Mouse (Mus musculus) adrenal gland, adult 2 months (tissue): ENCODE data around the gene Mcoln1. TPM values are rescaled to one million over a fixed set of nuclear protein-coding genes. Genes with fewer than 3 reads are reported as not detected.

ENCODE experiments used
- DNase-seq: peaks from one replicate; pipeline ENCODE4 v3.0.0; 2021
- polyA plus RNA-seq: library from polyadenylated mRNA; depleted of rRNA; stranded (reverse); fragments of >200 nt; gene quantifications from 2 replicates; pipeline ENCODE4 v1.2.3, GENCODE M21; 2012
- total RNA-seq, 2 experiments: library from RNA; stranded (reverse); gene quantifications; 2 replicates each; pipeline ENCODE4 v1.2.3; 2021

The Mcoln1 gene
- total and polyA plus RNA-seq, 3 experiments: 42.5 to 1,463 (median 45.0) TPM

- no peak for DNase-seq
These were observed 1.7 kb upstream of the Mcoln1 start for GRCm38 (mm10) chr8:3498583-3498982.

GRCm38 (mm10) chr8:3499751-3500150 lies 506 bp upstream of the Mcoln1 start:
- DNase-seq: no peak

GRCm38 (mm10) chr8:3502217-3502616 lies 2.0 kb downstream of the Mcoln1 start:
- DNase-seq: no peak

GRCm38 (mm10) chr8:3507979-3508754 lies 7.9 kb downstream of the Mcoln1 start:
- no peak for DNase-seq

- no peak for DNase-seq
These were observed 14.5 kb downstream of the Mcoln1 start for GRCm38 (mm10) chr8:3514681-3515247.

- peak; percentile 94 for DNase-seq
These were observed 15.0 kb downstream of the Mcoln1 start, which contains the start of gene Pnpla6 for GRCm38 (mm10) chr8:3515260-3515671. Gene Pnpla6 (plus strand): TSS chr8:3515384.

GRCm38 (mm10) chr8:3515771-3516417 lies 15.6 kb downstream of the Mcoln1 start:
- DNase-seq: peak; percentile 69

- DNase-seq: peak; percentile 95
These were observed 16.3 kb downstream of the Mcoln1 start for GRCm38 (mm10) chr8:3516450-3517116.

GRCm38 (mm10) chr8:3517117-3517495 lies 16.8 kb downstream of the Mcoln1 start:
- DNase-seq: no peak

- no peak for DNase-seq
These were observed 21.9 kb downstream of the Mcoln1 start for GRCm38 (mm10) chr8:3522007-3522697.

- no peak for DNase-seq
These were observed 30.6 kb downstream of the Mcoln1 start for GRCm38 (mm10) chr8:3530816-3531215.

- DNase-seq: no peak
These were observed 31.7 kb downstream of the Mcoln1 start for GRCm38 (mm10) chr8:3531936-3532335.

- DNase-seq: no peak
These were observed 36.0 kb downstream of the Mcoln1 start for GRCm38 (mm10) chr8:3536053-3536841.

GRCm38 (mm10) chr8:3536940-3537339 lies 36.7 kb downstream of the Mcoln1 start:
- DNase-seq: no peak

- DNase-seq: no peak
These were observed 37.4 kb downstream of the Mcoln1 start for GRCm38 (mm10) chr8:3537666-3538065.

GRCm38 (mm10) chr8:3539146-3539545 lies 38.9 kb downstream of the Mcoln1 start:
- DNase-seq: no peak

- no peak for DNase-seq
These were observed 39.8 kb downstream of the Mcoln1 start for GRCm38 (mm10) chr8:3540076-3540475.

GRCm38 (mm10) chr8:3546511-3546910 lies 46.3 kb downstream of the Mcoln1 start:
- no peak for DNase-seq

- no peak for DNase-seq
These were observed 52.0 kb downstream of the Mcoln1 start for GRCm38 (mm10) chr8:3552240-3552639.

- DNase-seq: no peak
These were observed 55.9 kb downstream of the Mcoln1 start for GRCm38 (mm10) chr8:3556114-3556513.
